Mouse (Mus musculus): ENCODE data around the gene Sox2.

DNA sequence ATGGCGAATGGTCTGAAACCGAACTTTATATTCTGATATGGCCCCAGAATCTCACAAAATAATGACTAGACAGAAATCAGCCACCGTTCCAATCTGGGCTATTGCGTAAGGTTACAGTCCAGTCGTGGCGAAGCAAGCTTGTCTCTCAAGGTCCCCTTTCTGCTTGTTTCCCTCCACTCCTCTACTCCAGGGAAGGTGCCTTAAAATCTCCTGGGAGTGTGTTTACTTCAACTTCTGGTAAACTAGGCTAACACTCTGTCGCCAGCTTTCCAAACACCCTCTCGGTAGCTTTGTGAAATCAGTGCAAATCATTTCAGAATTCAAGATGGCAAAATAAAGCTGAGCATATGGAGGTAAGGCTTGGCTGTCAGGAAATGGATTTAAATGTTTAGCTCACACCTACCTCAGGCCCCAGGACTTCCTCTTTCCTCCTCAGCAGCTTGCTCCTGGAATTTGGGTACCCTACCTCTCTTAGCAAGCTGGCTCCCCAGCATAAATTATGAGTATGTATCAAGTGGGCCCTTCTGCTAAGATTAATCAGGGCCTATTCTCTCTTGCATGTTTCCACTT lies 8.8 kb downstream of the Sox2 start:
- TF ChIP-seq CTCF (IDR thresholded peaks at IDR 0.05; ENCODE audit: extremely low read depth, insufficient read length, insufficient replicate concordance, low read depth, low read length), result no peak
- no peak for TF ChIP-seq POLR2A (IDR thresholded peaks at IDR 0.05; ENCODE audit: low read depth, low read length)

Data from small intestine, adult 2 months (tissue).